Mouse (Mus musculus) neutrophil, adult 5-6 weeks (primary cell): ENCODE data around the gene Rab15. TPM values are rescaled to one million over a fixed set of nuclear protein-coding genes. Genes with fewer than 3 reads are reported as not detected.
"Not testable (repeated sequence)": the region's sequence is repeated elsewhere in the genome, so short reads cannot be mapped to it uniquely, and the experiment has no call there.

Experiments used
- ATAC-seq: fragments of 151-379, 151-347 bp; 2 replicates; pipeline ENCODE4 v1.8.0; 2017; ENCODE audit warnings: mild to moderate bottlenecking, moderate TSS enrichment; ENCODE audit not compliant: insufficient number of reproducible peaks, poor library complexity, low FRiP score, severe bottlenecking; ENCODE audit errors: extremely low read depth
- total RNA-seq: library from RNA; stranded (forward); fragments of 200-1000 nt; gene quantifications from 2 replicates; pipeline ENCODE4 v1.2.3, GENCODE M21; 2017

The Rab15 gene
- total RNA-seq, result not detected in 2 replicates

- no peak for ATAC-seq
Observed at GRCm38 (mm10) chr12:76822651-76823041, at the start of gene Rab15. Rab15 (minus strand) TSS chr12:76822908.

DNA sequence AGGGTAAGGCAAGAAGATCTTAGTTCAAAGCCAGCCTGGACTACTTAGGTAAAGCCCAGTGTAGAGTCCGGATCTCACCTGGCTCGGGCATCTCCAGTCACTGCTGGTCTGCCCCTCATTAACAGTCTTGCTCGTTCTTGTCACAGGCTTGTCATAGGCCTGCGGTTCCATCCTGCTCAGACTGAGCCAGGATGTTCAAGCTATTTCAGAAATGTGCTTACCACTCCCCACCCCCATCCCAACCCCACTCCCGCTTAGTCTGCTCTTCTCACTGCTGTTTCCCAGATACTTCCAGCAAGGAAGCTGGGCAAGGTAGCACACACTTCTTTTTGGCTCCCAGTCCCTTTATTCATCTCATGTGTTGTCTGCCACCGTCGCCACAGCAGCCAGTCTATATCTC is 46.9 kb upstream of the Rab15 start:
- ATAC-seq, result no peak

- no peak for ATAC-seq
Observed at GRCm38 (mm10) chr12:76868463-76869198, 45.9 kb upstream of the Rab15 start.

- no peak for ATAC-seq
Observed at GRCm38 (mm10) chr12:76867586-76868280, 45.0 kb upstream of the Rab15 start.

DNA sequence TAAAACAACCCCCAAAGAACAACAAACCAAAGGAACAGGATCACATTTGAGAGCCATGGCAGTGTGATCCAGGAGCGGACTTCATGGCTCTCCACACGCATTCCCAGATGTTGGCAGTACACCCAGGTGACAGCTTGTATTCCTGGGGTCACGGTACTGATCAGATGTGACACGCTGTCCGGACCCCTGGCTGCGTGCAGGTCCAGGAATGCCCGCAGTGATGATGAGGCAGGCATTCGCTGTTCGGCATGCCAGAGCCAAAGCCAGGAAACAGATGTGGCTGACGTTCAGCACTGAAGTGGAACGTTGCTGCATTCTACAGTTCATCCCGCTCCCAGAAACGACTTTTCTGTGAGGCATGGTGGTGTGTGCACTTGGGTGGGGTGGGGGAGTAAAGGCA is 42.6 kb upstream of the Rab15 start:
- ATAC-seq, result no peak

GRCm38 (mm10) chr12:76863651-76864050 is 40.9 kb upstream of the Rab15 start:
- ATAC-seq, result no peak

DNA sequence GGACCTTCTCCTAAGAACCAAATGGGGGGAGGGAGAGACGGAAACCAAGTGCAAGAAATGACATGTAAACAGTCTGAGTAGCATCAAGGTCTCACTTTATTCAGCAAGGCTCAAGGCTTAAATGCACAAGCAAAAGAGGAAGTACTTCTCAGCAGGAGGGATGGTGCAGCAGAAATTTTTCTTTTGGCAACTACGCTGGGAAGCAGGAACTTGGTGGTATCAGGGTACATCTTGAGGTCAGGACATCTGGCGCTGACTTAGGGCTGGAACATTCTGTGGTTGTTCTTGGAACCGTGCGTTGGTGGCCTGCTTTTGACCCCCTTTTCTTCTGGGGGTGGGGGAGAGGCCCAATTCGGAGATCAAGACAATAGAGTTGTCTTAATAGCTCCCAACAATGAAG is 36.1 kb upstream of the Rab15 start:
- not testable (repeated sequence) for ATAC-seq

DNA sequence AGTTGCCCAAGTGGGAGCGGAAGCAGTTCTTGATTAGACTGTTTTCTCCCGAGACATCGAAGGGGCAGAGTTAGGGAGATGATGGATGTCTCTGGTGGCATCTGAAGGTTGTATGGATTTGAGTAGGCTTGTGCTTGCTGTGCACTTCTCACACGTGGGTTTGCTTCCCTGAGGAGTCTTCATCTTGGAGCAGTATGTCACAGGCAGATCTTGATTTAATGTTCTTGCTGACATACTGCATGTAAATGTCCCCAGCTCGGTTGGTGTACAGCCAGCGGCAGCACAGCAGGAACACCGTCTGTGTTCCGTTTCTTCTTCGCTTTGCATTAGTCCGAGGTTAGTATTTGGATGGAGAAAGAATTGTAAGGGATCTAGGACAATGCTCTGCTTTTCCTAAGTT is 34.4 kb upstream of the Rab15 start:
- no peak for ATAC-seq

DNA sequence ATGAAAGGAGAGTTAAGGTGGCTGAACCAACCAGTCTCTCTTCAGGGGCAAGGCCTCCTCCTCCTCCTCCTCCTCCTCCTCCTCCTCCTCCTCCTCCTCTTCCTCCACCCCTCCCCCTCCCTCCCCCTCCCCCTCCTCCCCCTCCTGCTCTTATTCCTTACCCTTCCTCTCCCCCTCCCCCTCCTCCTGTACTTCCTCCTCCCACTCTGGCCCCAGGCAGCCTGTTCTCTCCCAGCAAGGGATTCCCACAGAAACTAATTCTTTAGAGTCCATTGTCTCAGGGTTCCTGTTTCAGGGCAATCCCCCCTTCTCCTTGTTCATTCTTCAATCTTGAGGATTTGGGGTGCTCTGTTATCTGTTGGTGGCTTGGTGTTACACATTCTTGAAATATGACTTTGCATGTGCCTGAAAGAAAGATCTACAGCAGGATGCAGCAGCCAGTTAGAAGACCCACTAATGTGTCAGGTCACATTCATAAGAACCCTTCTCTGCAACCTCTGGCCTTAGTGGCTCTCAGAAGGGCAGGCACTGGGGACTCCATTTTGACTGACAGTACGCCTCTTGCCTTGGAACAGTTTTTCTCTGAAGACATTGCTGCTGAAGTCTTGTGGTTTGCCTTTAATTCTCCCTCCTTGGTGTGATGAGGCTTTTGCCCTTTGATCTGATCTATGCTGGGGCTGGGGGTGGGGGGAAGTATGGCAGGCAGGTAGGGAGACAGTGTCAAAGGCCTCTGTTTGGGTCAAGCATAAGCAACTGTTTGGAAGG is 30.9 kb upstream of the Rab15 start:
- no peak for ATAC-seq

- ATAC-seq, result no peak
Observed at GRCm38 (mm10) chr12:76852419-76852818, 29.7 kb upstream of the Rab15 start.

GRCm38 (mm10) chr12:76844346-76845061 is 21.8 kb upstream of the Rab15 start:
- ATAC-seq, result no peak

DNA sequence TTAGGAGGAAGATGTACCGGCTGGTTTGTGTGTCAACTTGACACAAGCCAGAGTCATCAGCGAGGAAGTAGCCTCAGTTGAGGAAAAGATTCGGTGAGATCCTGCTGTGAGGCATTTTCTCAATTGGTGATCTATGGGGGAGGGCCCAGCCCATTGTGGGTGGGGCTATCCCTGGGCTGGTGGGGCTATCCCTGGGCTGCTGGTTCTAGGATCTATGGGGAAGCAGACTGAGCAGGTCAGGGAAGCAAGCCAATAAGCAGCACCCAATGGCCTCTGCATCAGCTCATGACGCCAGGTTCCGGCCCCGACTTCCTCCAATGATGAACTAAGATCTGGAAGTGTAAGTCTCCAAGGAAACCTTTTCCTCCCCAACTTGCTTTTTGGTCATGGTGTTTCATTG is 17.4 kb upstream of the Rab15 start:
- ATAC-seq, result no peak

DNA sequence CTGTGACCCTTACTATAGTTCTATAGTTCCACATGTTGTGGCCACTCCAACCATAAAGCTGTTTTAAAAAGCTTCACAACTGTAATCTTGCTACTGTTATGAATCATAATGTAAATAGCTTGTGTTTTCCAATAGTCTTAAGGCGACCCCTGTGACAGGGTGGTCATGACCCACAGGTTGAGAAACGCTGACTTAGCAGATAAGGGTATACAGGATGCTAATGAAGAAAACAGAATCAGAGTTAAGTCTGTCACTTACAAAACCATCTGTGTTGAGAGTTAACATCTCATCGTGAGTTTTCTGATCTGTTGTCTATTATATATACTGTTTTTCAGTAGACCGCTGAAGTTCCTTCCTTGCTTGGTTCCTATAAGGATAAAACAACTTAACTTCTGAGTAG is 16.6 kb upstream of the Rab15 start:
- ATAC-seq, result no peak

- no peak for ATAC-seq
Observed at GRCm38 (mm10) chr12:76837844-76838650, 15.3 kb upstream of the Rab15 start.

- peak; percentile 97 for ATAC-seq
Observed at GRCm38 (mm10) chr12:76837101-76837843, 14.6 kb upstream of the Rab15 start.

DNA sequence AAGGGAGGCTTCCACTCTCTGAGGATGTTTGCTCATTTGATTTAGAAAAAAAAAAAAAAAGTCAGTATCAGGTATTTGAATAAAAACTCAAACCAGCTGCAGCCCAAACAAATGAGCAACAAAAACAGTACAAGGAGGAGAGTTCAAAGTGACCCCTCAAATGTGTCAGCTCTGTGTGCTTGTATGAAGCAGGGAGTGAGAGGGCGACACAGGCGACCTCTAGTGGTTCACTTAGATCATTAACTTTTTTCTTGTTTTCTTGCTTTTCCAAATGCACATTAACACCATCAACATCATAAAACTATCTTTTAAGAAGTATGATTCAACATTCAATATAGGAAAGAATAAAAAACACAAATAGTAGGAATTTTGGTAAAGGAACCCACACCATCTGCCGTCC is 10.0 kb upstream of the Rab15 start:
- ATAC-seq, result no peak; the same call in 1 of the 2 replicates

- no peak for ATAC-seq
Observed at GRCm38 (mm10) chr12:76825283-76825682, 2.6 kb upstream of the Rab15 start.
